Mouse (Mus musculus): ENCODE measurements around the gene Ptprk. TPM values are rescaled to one million over a fixed set of nuclear protein-coding genes. Genes with fewer than 3 reads are reported as not detected.

Gene Ptprk
- polyA plus RNA-seq, 1 experiment from 2014 or later, result 8.3 TPM

DNA sequence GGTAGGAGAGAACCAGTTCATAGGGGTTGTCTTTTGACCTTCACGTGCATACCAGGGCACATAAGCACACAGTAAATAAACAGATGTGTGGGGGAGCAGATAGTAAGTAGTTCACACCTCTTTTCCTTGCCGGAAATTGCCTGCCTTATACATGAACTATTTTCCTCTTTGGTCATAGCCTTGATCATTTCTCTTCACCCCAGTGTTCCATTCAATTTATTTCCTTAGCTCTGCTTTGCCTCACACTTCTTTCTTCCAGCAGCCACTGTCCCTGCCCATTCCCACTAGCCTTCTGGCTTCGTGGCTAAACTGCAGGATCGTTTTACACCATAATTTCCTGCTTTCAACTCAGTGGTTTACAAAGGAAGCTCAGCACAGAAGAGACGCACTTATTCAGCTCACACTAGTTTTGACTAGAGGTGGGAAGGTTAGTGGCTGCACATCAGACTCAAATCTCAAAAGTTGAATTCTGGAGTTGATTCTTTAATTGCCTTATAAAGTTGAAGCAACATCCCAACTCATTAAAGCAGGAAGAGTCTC, 151.0 kb downstream of the Ptprk start:
- H3K36me3 ChIP-seq (ENCODE audit: control insufficient read depth, insufficient read depth), result no peaks in the 10 kb centered on the region
- no peaks in the 10 kb centered on the region for H3K9me3 ChIP-seq (replicated peaks; ENCODE audit: control insufficient read depth, low read length)
- WGBS (ENCODE audit: insufficient replicate concordance), result 25% methylated on average over 5 of the region's 5 CpGs
- no peaks in the 10 kb centered on the region for H3K27me3 ChIP-seq (ENCODE audit: control insufficient read depth, insufficient read depth, low read depth, low read length)
- no peak overlapping the region for H3K9ac ChIP-seq (ENCODE audit: low read depth, low read length)
- H3K27ac ChIP-seq (ENCODE audit: low read length), result no peak overlapping the region
- H3K4me3 ChIP-seq (ENCODE audit: low read depth, low read length), result no peak overlapping the region
- ATAC-seq (ENCODE audit: low read depth), result no peak
- H3K4me2 ChIP-seq (ENCODE audit: low read depth, low read length), result no peak overlapping the region
- H3K4me1 ChIP-seq (ENCODE audit: control insufficient read depth, low read depth, low read length), result no peaks in the 10 kb centered on the region

DNA sequence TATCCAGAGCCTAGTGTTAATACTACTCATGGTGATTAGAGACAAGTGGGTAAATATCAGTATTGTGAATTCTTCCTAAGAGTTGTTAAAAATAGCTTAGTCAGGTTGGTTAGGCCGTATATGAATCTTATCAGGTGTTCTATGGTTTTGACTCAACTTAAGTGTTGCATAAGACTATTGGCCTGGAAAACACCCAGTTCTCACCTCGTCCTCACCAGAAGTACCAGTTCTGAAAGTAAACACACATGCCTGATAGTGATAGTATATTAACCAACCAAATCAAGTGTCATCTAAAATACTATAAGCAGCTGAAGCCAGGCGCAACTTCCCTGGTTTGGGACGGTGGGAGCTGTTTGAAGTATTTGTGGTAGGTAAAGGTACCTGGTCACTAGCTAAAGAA, 153.1 kb downstream of the Ptprk start:
- Histone ChIP-seq H3K9ac (ENCODE audit: low read depth, low read length) (no peak overlapping the region), H3K4me1 (ENCODE audit: control insufficient read depth, low read depth, low read length) (no peaks in the 10 kb centered on the region), H3K27ac (ENCODE audit: low read length) (no peak overlapping the region), H3K36me3 (ENCODE audit: control insufficient read depth, insufficient read depth) (no peaks in the 10 kb centered on the region), H3K4me3 (ENCODE audit: low read depth, low read length) (no peak overlapping the region), H3K4me2 (ENCODE audit: low read depth, low read length) (no peak overlapping the region), H3K9me3 (replicated peaks; ENCODE audit: control insufficient read depth, low read length) (no peaks in the 10 kb centered on the region), H3K27me3 (ENCODE audit: control insufficient read depth, insufficient read depth, low read depth, low read length) (no peaks in the 10 kb centered on the region)
- 47% methylated on average over 4 of the region's 4 CpGs for WGBS (ENCODE audit: insufficient replicate concordance)
- ATAC-seq (ENCODE audit: low read depth), result peak; percentile 53; the same call in 1 of the 2 replicates

DNA sequence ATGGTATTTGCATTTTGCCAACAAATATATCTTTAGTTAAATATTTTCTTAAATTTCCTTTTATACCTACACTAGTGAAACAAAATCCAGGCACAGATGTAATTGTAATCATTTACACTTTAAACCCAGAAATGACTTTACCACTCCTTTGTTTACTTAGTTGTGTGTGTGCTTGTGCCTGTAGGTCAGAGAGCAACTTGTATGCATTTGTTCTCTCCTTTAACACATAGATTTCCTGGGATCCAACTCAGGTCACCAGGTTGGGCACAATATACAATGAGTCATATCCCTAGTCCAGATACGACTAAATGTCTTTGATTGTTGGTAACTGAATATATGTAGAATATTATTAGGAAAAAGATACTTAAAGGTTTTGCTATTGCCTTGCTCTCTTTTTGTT, 153.6 kb downstream of the Ptprk start:
- no peaks in the 10 kb centered on the region for H3K36me3 ChIP-seq (ENCODE audit: control insufficient read depth, insufficient read depth)
- H3K27me3 ChIP-seq (ENCODE audit: control insufficient read depth, insufficient read depth, low read depth, low read length), result no peaks in the 10 kb centered on the region
- no peak overlapping the region for H3K4me3 ChIP-seq (ENCODE audit: low read depth, low read length)
- no peaks in the 10 kb centered on the region for H3K9me3 ChIP-seq (replicated peaks; ENCODE audit: control insufficient read depth, low read length)
- ATAC-seq (ENCODE audit: low read depth), result peak; percentile 72
- no peak overlapping the region for H3K27ac ChIP-seq (ENCODE audit: low read length)
- H3K4me2 ChIP-seq (ENCODE audit: low read depth, low read length), result no peak overlapping the region
- no peaks in the 10 kb centered on the region for H3K4me1 ChIP-seq (ENCODE audit: control insufficient read depth, low read depth, low read length)
- no peak overlapping the region for H3K9ac ChIP-seq (ENCODE audit: low read depth, low read length)
- WGBS (ENCODE audit: insufficient replicate concordance), result 41% methylated on average over 1 of the region's 1 CpGs

DNA sequence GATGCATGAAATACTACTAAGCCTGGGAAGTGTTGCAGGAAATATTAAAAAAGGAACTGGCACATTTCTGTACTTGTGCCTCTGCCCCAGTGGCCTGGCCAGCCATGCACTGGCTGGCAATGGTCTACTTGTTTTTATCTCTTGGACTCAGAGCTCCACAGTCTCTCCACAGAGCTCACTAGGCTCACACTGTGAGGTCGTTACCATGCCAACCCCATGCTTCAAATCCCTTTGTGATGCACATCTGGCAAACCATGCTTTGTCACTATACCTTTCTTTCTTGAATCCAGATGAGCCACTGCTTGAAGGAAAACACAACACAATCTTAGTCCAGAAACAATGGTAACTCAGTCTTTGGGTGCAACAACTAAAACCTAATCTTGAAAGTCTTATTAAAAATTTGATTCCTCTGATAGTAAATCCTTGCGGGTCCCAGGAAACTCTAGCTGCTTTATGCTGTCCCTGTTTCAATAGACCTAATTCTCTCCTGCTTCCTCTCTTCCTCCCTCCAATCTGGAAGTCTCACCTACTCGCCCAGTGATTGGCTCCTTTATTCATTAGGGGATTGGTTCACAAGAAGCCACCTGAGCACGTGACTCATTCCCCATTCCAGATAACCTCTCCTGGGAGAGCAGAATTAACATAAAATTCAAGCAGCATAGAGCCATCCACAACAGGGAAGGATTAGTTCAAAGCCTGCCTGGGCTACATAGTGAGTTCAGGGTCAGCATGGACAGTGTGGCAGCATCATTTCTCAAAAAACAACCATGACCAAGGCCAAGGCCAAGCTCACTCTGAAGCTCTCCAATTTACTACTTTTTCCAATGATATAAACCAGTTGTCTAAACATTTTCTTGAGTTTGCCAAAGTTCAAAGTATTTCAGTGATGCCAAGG, 157.9 kb downstream of the Ptprk start:
- Histone ChIP-seq H3K4me2 (ENCODE audit: low read depth, low read length) (no peak overlapping the region), H3K4me1 (ENCODE audit: control insufficient read depth, low read depth, low read length) (no peaks in the 10 kb centered on the region), H3K4me3 (ENCODE audit: low read depth, low read length) (no peak overlapping the region), H3K9me3 (replicated peaks; ENCODE audit: control insufficient read depth, low read length) (no peaks in the 10 kb centered on the region), H3K36me3 (ENCODE audit: control insufficient read depth, insufficient read depth) (no peaks in the 10 kb centered on the region), H3K27ac (ENCODE audit: low read length) (no peak overlapping the region), H3K9ac (ENCODE audit: low read depth, low read length) (no peak overlapping the region), H3K27me3 (ENCODE audit: control insufficient read depth, insufficient read depth, low read depth, low read length) (no peaks in the 10 kb centered on the region)
- ATAC-seq (ENCODE audit: low read depth), result no peak
- WGBS (ENCODE audit: insufficient replicate concordance), result 59% methylated on average over 4 of the region's 4 CpGs

DNA sequence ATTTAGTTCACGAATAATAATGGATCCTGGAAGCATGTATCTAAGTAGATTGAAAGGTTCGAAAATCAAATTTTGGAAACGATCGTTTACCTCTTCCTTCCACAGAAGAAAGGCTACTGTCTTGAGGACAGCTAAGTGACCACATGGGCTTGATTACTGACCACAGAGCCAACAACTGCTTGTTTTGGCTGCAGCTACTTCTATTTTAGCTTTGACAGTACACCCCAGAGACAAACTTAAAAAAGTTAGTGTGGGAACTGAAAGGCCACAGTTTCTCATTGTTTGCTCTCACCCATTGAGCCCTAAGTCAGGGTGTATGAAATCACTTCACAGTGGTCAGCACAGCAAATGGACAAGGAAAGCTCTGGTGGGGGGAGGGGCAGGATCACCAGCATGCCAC, 174.4 kb downstream of the Ptprk start:
- no peaks in the 10 kb centered on the region for H3K4me1 ChIP-seq (ENCODE audit: control insufficient read depth, low read depth, low read length)
- no peaks in the 10 kb centered on the region for H3K36me3 ChIP-seq (ENCODE audit: control insufficient read depth, insufficient read depth)

DNA sequence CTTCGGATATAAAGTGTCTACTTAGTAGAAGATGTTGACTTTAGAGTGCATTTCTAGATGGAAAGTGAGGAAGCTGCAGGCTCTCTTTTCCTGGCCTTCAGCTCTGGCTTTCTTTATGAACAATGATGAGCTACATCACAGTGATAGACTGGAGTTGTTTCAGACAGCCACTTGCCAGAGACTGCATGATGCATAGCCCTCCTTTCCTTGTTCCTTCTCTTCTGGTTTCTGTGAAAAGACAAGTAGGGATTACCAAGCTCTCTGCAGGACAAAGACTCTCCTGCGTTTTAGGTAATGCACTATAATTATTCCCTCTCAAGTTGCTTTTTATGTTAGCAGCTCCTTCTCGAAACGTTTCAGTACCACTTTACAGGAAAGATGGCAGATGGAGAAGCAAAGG, 176.8 kb downstream of the Ptprk start:
- no peaks in the 10 kb centered on the region for H3K27me3 ChIP-seq (ENCODE audit: control insufficient read depth, insufficient read depth, low read depth, low read length)
- H3K9me3 ChIP-seq (replicated peaks; ENCODE audit: control insufficient read depth, low read length), result no peaks in the 10 kb centered on the region
- H3K27ac ChIP-seq (ENCODE audit: low read length), result no peak overlapping the region
- no peak for ATAC-seq (ENCODE audit: low read depth)
- no peak overlapping the region for H3K4me2 ChIP-seq (ENCODE audit: low read depth, low read length)
- 60% methylated on average over 4 of the region's 4 CpGs for WGBS (ENCODE audit: insufficient replicate concordance)
- H3K9ac ChIP-seq (ENCODE audit: low read depth, low read length), result no peak overlapping the region
- no peak overlapping the region for H3K4me3 ChIP-seq (ENCODE audit: low read depth, low read length)
- no peaks in the 10 kb centered on the region for H3K4me1 ChIP-seq (ENCODE audit: control insufficient read depth, low read depth, low read length)
- H3K36me3 ChIP-seq (ENCODE audit: control insufficient read depth, insufficient read depth), result no peaks in the 10 kb centered on the region

More for the DNA sequence above, 174.4 kb downstream of the Ptprk start:
- H3K9me3 ChIP-seq (replicated peaks; ENCODE audit: control insufficient read depth, low read length), result no peaks in the 10 kb centered on the region
- no peak overlapping the region for H3K4me3 ChIP-seq (ENCODE audit: low read depth, low read length)
- no peak overlapping the region for H3K9ac ChIP-seq (ENCODE audit: low read depth, low read length)
- no peak overlapping the region for H3K4me2 ChIP-seq (ENCODE audit: low read depth, low read length)
- H3K27ac ChIP-seq (ENCODE audit: low read length), result no peak overlapping the region
- ATAC-seq (ENCODE audit: low read depth), result no peak
- no peaks in the 10 kb centered on the region for H3K27me3 ChIP-seq (ENCODE audit: control insufficient read depth, insufficient read depth, low read depth, low read length)
- WGBS (ENCODE audit: insufficient replicate concordance), result 65% methylated on average over 4 of the region's 4 CpGs

DNA sequence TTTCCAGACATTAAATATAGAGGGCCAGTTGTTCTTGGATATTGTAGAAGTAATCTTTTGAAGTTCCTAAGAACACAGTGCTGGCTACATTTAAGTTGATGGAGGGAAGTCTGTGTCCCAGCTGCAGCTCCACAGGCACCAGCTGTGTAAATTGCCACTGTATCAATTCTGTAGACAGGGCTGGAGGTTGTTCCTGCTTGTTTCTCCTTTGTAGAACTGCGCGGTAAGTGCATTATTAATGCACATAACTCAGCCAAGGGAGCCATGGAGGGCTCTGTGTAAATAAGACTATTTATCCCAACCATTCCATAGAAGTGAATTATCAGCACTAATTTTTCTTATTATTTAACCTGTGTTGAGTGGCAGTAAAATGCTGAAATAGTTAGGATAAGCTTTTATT, 186.0 kb downstream of the Ptprk start:
- Histone ChIP-seq H3K9me3 (replicated peaks; ENCODE audit: control insufficient read depth, low read length) (no peaks in the 10 kb centered on the region), H3K9ac (ENCODE audit: low read depth, low read length) (no peak overlapping the region), H3K36me3 (ENCODE audit: control insufficient read depth, insufficient read depth) (no peaks in the 10 kb centered on the region), H3K4me1 (ENCODE audit: control insufficient read depth, low read depth, low read length) (no peaks in the 10 kb centered on the region), H3K27ac (ENCODE audit: low read length) (no peak overlapping the region), H3K4me2 (ENCODE audit: low read depth, low read length) (no peak overlapping the region), H3K27me3 (ENCODE audit: control insufficient read depth, insufficient read depth, low read depth, low read length) (no peaks in the 10 kb centered on the region), H3K4me3 (ENCODE audit: low read depth, low read length) (no peak overlapping the region)
- ATAC-seq (ENCODE audit: low read depth), result no peak
- 89% methylated on average over 2 of the region's 2 CpGs for WGBS (ENCODE audit: insufficient replicate concordance)

DNA sequence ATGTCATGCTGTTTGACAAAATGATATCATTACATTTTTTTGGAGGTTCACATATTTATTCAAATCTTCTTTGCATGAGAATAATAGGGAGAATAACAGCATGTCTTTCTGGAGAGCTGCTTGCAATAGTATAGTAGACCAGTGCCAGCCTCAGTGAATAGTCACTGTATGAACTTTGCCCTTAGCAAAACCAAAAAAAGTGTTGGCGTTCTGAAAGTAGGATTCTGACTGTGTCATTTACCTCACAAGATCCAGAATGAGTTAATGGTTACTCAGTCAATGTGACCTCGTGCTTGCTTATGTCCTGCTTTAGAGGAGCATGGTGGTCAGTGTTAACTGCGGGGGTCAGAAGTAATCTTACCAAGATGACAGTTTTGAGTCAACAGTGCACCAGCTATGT, 187.5 kb downstream of the Ptprk start:
- Histone ChIP-seq H3K9me3 (replicated peaks; ENCODE audit: control insufficient read depth, low read length) (no peaks in the 10 kb centered on the region), H3K27ac (ENCODE audit: low read length) (no peak overlapping the region), H3K9ac (ENCODE audit: low read depth, low read length) (no peak overlapping the region), H3K4me3 (ENCODE audit: low read depth, low read length) (no peak overlapping the region), H3K4me1 (ENCODE audit: control insufficient read depth, low read depth, low read length) (no peaks in the 10 kb centered on the region), H3K27me3 (ENCODE audit: control insufficient read depth, insufficient read depth, low read depth, low read length) (no peaks in the 10 kb centered on the region), H3K36me3 (ENCODE audit: control insufficient read depth, insufficient read depth) (no peaks in the 10 kb centered on the region), H3K4me2 (ENCODE audit: low read depth, low read length) (no peak overlapping the region)
- ATAC-seq (ENCODE audit: low read depth), result peak; percentile 32; the same call in 1 of the 2 replicates
- 55% methylated on average over 3 of the region's 3 CpGs for WGBS (ENCODE audit: insufficient replicate concordance)

DNA sequence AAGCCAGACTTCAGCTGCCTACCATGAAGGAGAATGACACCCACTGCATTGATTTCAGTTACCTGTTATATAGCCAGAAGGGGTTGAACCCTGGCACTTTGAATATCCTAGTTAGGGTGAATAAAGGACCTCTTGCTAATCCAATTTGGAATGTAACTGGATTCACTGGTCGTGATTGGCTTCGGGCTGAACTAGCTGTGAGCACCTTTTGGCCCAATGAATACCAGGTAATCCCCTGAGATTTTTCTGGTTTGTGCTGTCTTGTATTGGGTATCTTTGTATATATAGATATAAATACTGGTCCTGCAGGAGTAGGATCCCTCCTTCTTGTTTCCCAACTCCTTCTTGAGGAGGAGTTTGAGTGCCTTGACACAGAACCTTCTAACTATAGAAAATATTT, 188.9 kb downstream of the Ptprk start:
- Histone ChIP-seq H3K27ac (ENCODE audit: low read length) (no peak overlapping the region), H3K9ac (ENCODE audit: low read depth, low read length) (no peak overlapping the region), H3K27me3 (ENCODE audit: control insufficient read depth, insufficient read depth, low read depth, low read length) (no peaks in the 10 kb centered on the region), H3K36me3 (ENCODE audit: control insufficient read depth, insufficient read depth) (no peaks in the 10 kb centered on the region), H3K4me1 (ENCODE audit: control insufficient read depth, low read depth, low read length) (no peaks in the 10 kb centered on the region), H3K4me2 (ENCODE audit: low read depth, low read length) (no peak overlapping the region), H3K4me3 (ENCODE audit: low read depth, low read length) (no peak overlapping the region), H3K9me3 (replicated peaks; ENCODE audit: control insufficient read depth, low read length) (no peaks in the 10 kb centered on the region)
- ATAC-seq (ENCODE audit: low read depth), result no peak
- 58% methylated on average over 2 of the region's 2 CpGs for WGBS (ENCODE audit: insufficient replicate concordance)

Measured in liver, embryonic 16.5 days (tissue).